ENCODE assay signal across 21 mouse cellular contexts in genomic region chr14:30556651-30557050, GRCm38 (mm10). TPM values are rescaled to one million over a fixed set of nuclear protein-coding genes. Genes with fewer than 3 reads are reported as not detected.
DNase-seq lines count a peak whose midpoint lies in the region; ATAC-seq and TF ChIP-seq lines count a peak whose summit lies in the region.
"Had no signal": no experiment of that assay in that cellular context is flagged by ENCODE, and none has a peak within 500 bp of the region (broad histone marks: within the 10 kb centered on the region; RNA-seq: fewer than 3 reads in every experiment).

No protein-coding gene starts in this region.

- TF ChIP-seq CTCF in CH12.LX (conservative IDR thresholded peaks at IDR 0.05 in 1 of 2, IDR thresholded peaks at IDR 0.05 in 1 of 2; ENCODE audit: low read depth in 2 of 2, low read length in 2 of 2) = no peak

- H3K36me3 ChIP-seq in midbrain, embryonic 11.5 days (ENCODE audit: control insufficient read depth, insufficient read depth, low read length) = peaks cover 24% of the 10 kb centered on the region
- H3K36me3 ChIP-seq in midbrain, embryonic 13.5 days = peaks cover 44% of the 10 kb centered on the region
- peaks cover 50 to 91% of the 10 kb centered on the region in 2 experiments for H3K36me3 ChIP-seq in CH12.LX (replicated peaks in 1 of 2; ENCODE audit: control insufficient read depth in 1 of 2, insufficient read depth in 1 of 2, low read length in 1 of 2)

- in situ Hi-C loops in CH12.LX (cut with MboI; ENCODE audit: low pct_ligation_motif_present, low pct_unique_long_range_greater_than_20kb, low sequenced_read_pairs) = no loop called here

- TF ChIP-seq POLR2A in CH12.LX (IDR thresholded peaks at IDR 0.05; ENCODE audit: low read depth, low read length) = no peak

- no peak overlapping the region for H3K4me3 ChIP-seq in midbrain, embryonic 11.5 days (ENCODE audit: low read depth, low read length)
- no peak overlapping the region for H3K4me3 ChIP-seq in midbrain, embryonic 13.5 days (replicated peaks)
- no peak overlapping the region for H3K4me3 ChIP-seq in CH12.LX (replicated peaks in 1 of 3; ENCODE audit: low read depth in 2 of 3, low read length in 2 of 3, poor library complexity in 1 of 3)
- H3K4me3 ChIP-seq: embryonic facial prominence, embryonic 10.5 days; embryonic facial prominence, embryonic 12.5 days; forebrain, embryonic 13.5 days; forebrain, embryonic 15.5 days had no signal

- H3K27me3 ChIP-seq in midbrain, embryonic 11.5 days (ENCODE audit: control insufficient read depth, insufficient read depth, low read length) = no peaks in the 10 kb centered on the region
- no peaks in the 10 kb centered on the region for H3K27me3 ChIP-seq in midbrain, embryonic 13.5 days
- no peaks in the 10 kb centered on the region for H3K27me3 ChIP-seq in CH12.LX (replicated peaks)
- H3K27me3 ChIP-seq: embryonic facial prominence, embryonic 12.5 days; forebrain, embryonic 13.5 days; forebrain, embryonic 15.5 days; Patski had no signal

- H3K4me2 ChIP-seq in midbrain, embryonic 11.5 days = no peak overlapping the region
- H3K4me2 ChIP-seq in midbrain, embryonic 13.5 days (replicated peaks) = no peak overlapping the region
- H3K4me2 ChIP-seq in CH12.LX (ENCODE audit: insufficient read depth, low read depth, poor library complexity, severe bottlenecking) = no peak overlapping the region
- H3K4me2 ChIP-seq: embryonic facial prominence, embryonic 12.5 days; forebrain, embryonic 13.5 days; forebrain, embryonic 15.5 days had no signal

- DNase-seq in midbrain, embryonic 11.5 days (ENCODE audit: low spot score, missing footprints) = peak; percentile 14
- peak; percentile 51 for DNase-seq in CH12.LX (ENCODE audit: extremely low read depth)
- no peak for DNase-seq in lung, adult 18-20 months
- no peak for DNase-seq in spleen, adult 12 weeks (ENCODE audit: low spot score)
- DNase-seq: adrenal gland, adult 8-10 months; adrenal gland, postnatal 14 days; B cell, adult 2 months; cerebellum, adult 11-12 months; cerebellum, adult 2 months; cerebellum, adult 9-10 months; cerebellum, postnatal 10 days; cerebellum, postnatal 25 days; forebrain, postnatal 0 days had no signal

- TF ChIP-seq EP300 in CH12.LX (IDR thresholded peaks at IDR 0.05; ENCODE audit: low read length) = no peak

- no peaks in the 10 kb centered on the region for H3K9me3 ChIP-seq in midbrain, embryonic 11.5 days (ENCODE audit: control insufficient read depth, low read length)
- H3K9me3 ChIP-seq in midbrain, embryonic 13.5 days = no peaks in the 10 kb centered on the region
- no peaks in the 10 kb centered on the region for H3K9me3 ChIP-seq in CH12.LX (replicated peaks; ENCODE audit: low read length)
- H3K9me3 ChIP-seq: embryonic facial prominence, embryonic 10.5 days; embryonic facial prominence, embryonic 12.5 days; forebrain, embryonic 13.5 days; forebrain, embryonic 15.5 days had no signal

- H3K79me2 ChIP-seq in CH12.LX (replicated peaks; ENCODE audit: control insufficient read depth, extremely low read depth, insufficient read depth, poor library complexity, severe bottlenecking) = peaks cover 60% of the 10 kb centered on the region

- peaks cover under 1% of the 10 kb centered on the region; the same call in 1 of the 2 replicates for H3K4me1 ChIP-seq in midbrain, embryonic 11.5 days (ENCODE audit: control insufficient read depth, insufficient read depth, low read length)
- H3K4me1 ChIP-seq in midbrain, embryonic 13.5 days (replicated peaks) = peaks cover 17% of the 10 kb centered on the region
- peaks cover 4 to 57% of the 10 kb centered on the region in 2 experiments for H3K4me1 ChIP-seq in CH12.LX (ENCODE audit: control insufficient read depth in 1 of 2, insufficient read depth in 2 of 2)

- H3K9ac ChIP-seq in midbrain, embryonic 11.5 days (ENCODE audit: low read length) = no peak overlapping the region
- no peak overlapping the region for H3K9ac ChIP-seq in midbrain, embryonic 13.5 days (replicated peaks)
- H3K9ac ChIP-seq in CH12.LX (ENCODE audit: insufficient read depth, low read depth) = no peak overlapping the region
- H3K9ac ChIP-seq: embryonic facial prominence, embryonic 12.5 days; forebrain, embryonic 13.5 days; forebrain, embryonic 15.5 days; forebrain, postnatal 0 days had no signal

- no peak for TF ChIP-seq RAD21 in CH12.LX (IDR thresholded peaks at IDR 0.05; ENCODE audit: low read depth, low read length)

- 87% methylated on average over 2 of the region's 2 CpGs for WGBS in midbrain, embryonic 11.5 days
- 93% methylated on average over 2 of the region's 2 CpGs for WGBS in midbrain, embryonic 13.5 days

- H3K27ac ChIP-seq in midbrain, embryonic 11.5 days (ENCODE audit: low read depth, low read length) = no peak overlapping the region
- no peak overlapping the region for H3K27ac ChIP-seq in midbrain, embryonic 13.5 days
- H3K27ac ChIP-seq in CH12.LX (ENCODE audit: insufficient read depth, low read depth) = no peak overlapping the region
- H3K27ac ChIP-seq: embryonic facial prominence, embryonic 10.5 days; embryonic facial prominence, embryonic 12.5 days; forebrain, embryonic 13.5 days; forebrain, embryonic 15.5 days had no signal

- no peak for ATAC-seq in midbrain, embryonic 11.5 days (ENCODE audit: low FRiP score)
- no peak for ATAC-seq in midbrain, embryonic 13.5 days
- ATAC-seq: activated CD4-positive, CD25-positive, alpha-beta regulatory T cell, adult 4 months; CD4-positive, CD25-positive, alpha-beta regulatory T cell, adult 4 months; forebrain, embryonic 13.5 days; forebrain, embryonic 15.5 days; forebrain, postnatal 0 days; Patski had no signal

- dilution Hi-C loops in CH12.LX (cut with MboI; ENCODE audit: extremely low pct_ligation_motif_present, extremely low pct_unique_long_range_greater_than_20kb, low sequenced_read_pairs) = no loop called here

TF ChIP-seq in CH12.LX, 34 proteins besides CTCF, POLR2A, EP300 and RAD21:
- TF ChIP-seq MYC (IDR thresholded peaks at IDR 0.05; ENCODE audit: low read depth, low read length) = no peak
- TF ChIP-seq ETS1 (conservative IDR thresholded peaks at IDR 0.05; ENCODE audit: low read depth, low read length) = no peak; the same call in 1 of the 2 replicates
- TF ChIP-seq MXI1 (IDR thresholded peaks at IDR 0.05; ENCODE audit: low read depth, low read length) = no peak
- TF ChIP-seq BHLHE40 (IDR thresholded peaks at IDR 0.05; ENCODE audit: low read depth, low read length) = no peak
- TF ChIP-seq MAFK (IDR thresholded peaks at IDR 0.05; ENCODE audit: insufficient replicate concordance, low read length) = no peak
- TF ChIP-seq CHD2 (IDR thresholded peaks at IDR 0.05; ENCODE audit: low read length) = no peak
- no peak for TF ChIP-seq UBTF (IDR thresholded peaks at IDR 0.05; ENCODE audit: low read depth, low read length)
- TF ChIP-seq KAT2A (IDR thresholded peaks at IDR 0.05; ENCODE audit: insufficient replicate concordance, low read length) = no peak
- no peak for TF ChIP-seq ZNF384 (IDR thresholded peaks at IDR 0.05; ENCODE audit: low read depth, low read length)
- no peak for TF ChIP-seq RCOR1 (conservative IDR thresholded peaks at IDR 0.05; ENCODE audit: low read depth, low read length)
- no peak for TF ChIP-seq MEF2A (IDR thresholded peaks at IDR 0.05; ENCODE audit: borderline replicate concordance, low read depth, low read length)
- TF ChIP-seq HCFC1 (IDR thresholded peaks at IDR 0.05; ENCODE audit: low read depth, low read length) = no peak
- TF ChIP-seq E2F4 (IDR thresholded peaks at IDR 0.05; ENCODE audit: insufficient replicate concordance, low read depth, low read length) = no peak
- TF ChIP-seq JUND (conservative IDR thresholded peaks at IDR 0.05; ENCODE audit: low read depth, low read length) = no peak
- no peak for TF ChIP-seq PAX5 (IDR thresholded peaks at IDR 0.05; ENCODE audit: low read length)

RNA-seq across cellular contexts. Expression of gene Tkt, which starts 8.5 kb away (rescaled TPM):
- polyA plus RNA-seq in midbrain, embryonic 11.5 days (2014; fragmentation: Nextera tagmentation; extraction: Ambion mirVana) = 135 and 154 TPM in 2 replicates
- 210 and 213 TPM in 2 replicates for polyA plus RNA-seq in midbrain, embryonic 13.5 days (2015; fragmentation: Nextera tagmentation; extraction: Ambion mirVana)
- total RNA-seq in CH12.LX (2012; rRNA removed) (432 and 450 TPM in 2 replicates), CH12.LX (2014; rRNA removed) (420 and 456 TPM in 2 replicates)
- polyA plus RNA-seq in CH12.LX (2012; ENCODE audit: insufficient read length, low read depth) = 735 and 837 TPM in 2 replicates

Comparison
In these comparisons a context has a peak if more than half of its experiments do, and no peak if none do; other contexts are left out.
1. DNase-seq: peak in midbrain, embryonic 11.5 days (single experiment) and CH12.LX (single experiment); none in lung, adult 18-20 months (0 of 2) and spleen, adult 12 weeks (single experiment).